Comparison of ENCODE assay signal across 10 mouse cellular contexts in the genomic region with DNA sequence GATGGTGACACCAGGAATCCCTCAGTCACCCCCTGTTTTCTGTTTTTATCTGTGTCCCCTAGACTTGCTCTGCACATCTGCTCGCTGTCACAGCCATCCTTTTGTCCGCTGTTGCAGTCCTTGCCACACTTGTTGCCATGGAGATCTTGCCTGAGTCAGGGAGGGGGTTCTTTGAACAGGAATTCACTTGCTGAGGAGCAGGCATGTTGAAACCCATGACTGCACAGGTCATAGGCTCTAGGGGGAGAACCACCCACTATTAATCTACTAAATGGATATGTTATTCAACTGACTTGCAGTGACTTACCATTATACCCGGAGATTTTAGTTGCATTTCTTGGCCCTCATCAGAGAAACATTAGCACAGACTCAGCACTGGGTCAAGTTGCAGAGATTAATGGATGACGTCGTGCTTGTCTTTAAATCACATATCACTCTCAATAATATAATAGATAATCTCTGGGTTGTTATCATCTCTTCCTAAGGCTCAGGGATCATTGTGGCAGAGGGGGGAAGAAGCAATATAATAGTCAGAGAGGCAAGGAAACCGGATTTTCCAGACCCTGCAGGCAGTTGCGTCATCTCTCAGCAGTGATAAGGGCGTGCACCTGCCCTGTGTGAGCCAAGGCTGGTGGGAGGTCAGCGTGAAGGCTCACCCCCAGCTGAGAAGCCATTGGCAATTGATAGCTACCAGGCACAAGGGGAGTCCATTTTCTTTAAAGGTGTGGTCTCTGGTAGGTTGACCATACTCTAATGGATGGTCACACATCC.
A peak's percentile ranks its signal among the peaks of the same experiment; 100 is the strongest.
DNase-seq lines count a peak whose midpoint lies in the region; ATAC-seq and TF ChIP-seq lines count a peak whose summit lies in the region.
"Had no signal": no experiment of that assay in that cellular context is flagged by ENCODE, and none has a peak within 500 bp of the region (broad histone marks: within the 10 kb centered on the region; RNA-seq: fewer than 3 reads in every experiment).

No protein-coding gene starts in this region.

- H3K9me3 ChIP-seq in lung, postnatal 0 days (ENCODE audit: low read length), result no peaks in the 10 kb centered on the region
- H3K9me3 ChIP-seq in stomach, embryonic 16.5 days (replicated peaks; ENCODE audit: control insufficient read depth, low read length), result no peaks in the 10 kb centered on the region

- 45% methylated on average over 9 of the region's 9 CpGs for WGBS in lung, postnatal 0 days
- 58% methylated on average over 9 of the region's 9 CpGs for WGBS in stomach, embryonic 16.5 days

- TF ChIP-seq EP300 in lung, postnatal 0 days (IDR thresholded peaks at IDR 0.05), result no peak

- H3K36me3 ChIP-seq in lung, postnatal 0 days (ENCODE audit: insufficient read depth, low read length), result no peaks in the 10 kb centered on the region
- H3K36me3 ChIP-seq in stomach, embryonic 16.5 days (ENCODE audit: control insufficient read depth, insufficient read depth, low read length), result no peaks in the 10 kb centered on the region

- no peaks in the 10 kb centered on the region; the same call in 1 of the 2 replicates for H3K4me1 ChIP-seq in lung, postnatal 0 days (ENCODE audit: insufficient read depth, low read depth, low read length)
- peaks cover 8% of the 10 kb centered on the region; the same call in 1 of the 2 replicates for H3K4me1 ChIP-seq in stomach, embryonic 16.5 days (ENCODE audit: control insufficient read depth, insufficient read depth, low read length)

- H3K4me2 ChIP-seq in lung, postnatal 0 days (replicated peaks; ENCODE audit: low read depth, low read length), result no peak overlapping the region
- H3K4me2 ChIP-seq in stomach, embryonic 16.5 days (ENCODE audit: low read depth, low read length), result no peak overlapping the region

- no peak for TF ChIP-seq CTCF in lung, postnatal 0 days (IDR thresholded peaks at IDR 0.05)

- ATAC-seq in lung, postnatal 0 days, result peak; percentile 52
- peak; percentile 35; the same call in 1 of the 2 replicates for ATAC-seq in granulocyte monocyte progenitor cell, adult 5-6 weeks (replicated peaks; ENCODE audit: poor library complexity, severe bottlenecking)
- peak; percentile 74 for ATAC-seq in stomach, embryonic 16.5 days (ENCODE audit: insufficient read depth, low FRiP score)
- no peak for ATAC-seq in megakaryocyte progenitor cell, adult 5-6 weeks (replicated peaks; ENCODE audit: poor library complexity)

- intact Hi-C loops in gastrocnemius, postnatal 36 days (cut with DNase I), result no loop called here

- H3K27ac ChIP-seq in lung, postnatal 0 days (ENCODE audit: low read length), result no peak overlapping the region
- H3K27ac ChIP-seq in stomach, embryonic 16.5 days (ENCODE audit: low read length), result peak overlapping the region; percentile 52; the same call in 1 of the 2 replicates

- H3K9ac ChIP-seq in lung, postnatal 0 days (replicated peaks; ENCODE audit: low read depth), result no peak overlapping the region
- H3K9ac ChIP-seq in stomach, embryonic 16.5 days (ENCODE audit: low read length), result no peak overlapping the region

- DNase-seq in lung, postnatal 0 days (ENCODE audit: low spot score), result peak; percentile 31
- DNase-seq in lung, postnatal 4 days, result no peak
- peak; percentile 57 for DNase-seq in lung, postnatal 36 days
- DNase-seq in gastrocnemius, postnatal 36 days, result no peak
- DNase-seq: cerebellum, adult 2 months; kidney, postnatal 10 days; thymus, adult 2 months had no signal

- no peaks in the 10 kb centered on the region for H3K27me3 ChIP-seq in lung, postnatal 0 days (replicated peaks; ENCODE audit: insufficient read depth, low read length)
- no peaks in the 10 kb centered on the region for H3K27me3 ChIP-seq in stomach, embryonic 16.5 days (ENCODE audit: control insufficient read depth, insufficient read depth, low read length)

- H3K4me3 ChIP-seq in lung, postnatal 0 days (ENCODE audit: low read depth, low read length), result no peak overlapping the region
- H3K4me3 ChIP-seq in stomach, embryonic 16.5 days (replicated peaks; ENCODE audit: low read length), result no peak overlapping the region

Comparison
In these comparisons a context has a peak if more than half of its experiments do, and no peak if none do; other contexts are left out.
1. DNase-seq: peak in lung, postnatal 0 days (single experiment) and lung, postnatal 36 days (single experiment); none in lung, postnatal 4 days (0 of 2) and gastrocnemius, postnatal 36 days (0 of 2).